Mouse (Mus musculus): ENCODE data around the gene Tuba1c. TPM values are rescaled to one million over a fixed set of nuclear protein-coding genes. Genes with fewer than 3 reads are reported as not detected.
"Not testable (repeated sequence)": the region's sequence is repeated elsewhere in the genome, so short reads cannot be mapped to it uniquely, and the experiment has no call there.

Tuba1c gene
- total RNA-seq, 1 experiment: 424 TPM

- DNase-seq (ENCODE audit: low read depth, low spot score): peak; percentile 96
- Histone ChIP-seq H3K4me1 (ENCODE audit: control insufficient read depth in 2 of 2, insufficient read depth in 2 of 2, low read length in 2 of 2, poor library complexity in 1 of 2) (peaks cover 0 to 4% of the 10 kb centered on the region in 2 experiments; a peak in 1 of 4 replicates), H3K9me3 (ENCODE audit: control insufficient read depth, insufficient read depth, low read depth, low read length) (no peaks in the 10 kb centered on the region), H3K9ac (ENCODE audit: insufficient read depth, low read depth, low read length, poor library complexity, severe bottlenecking) (peak overlapping the region; percentile 93), H3K36me3 (ENCODE audit: control insufficient read depth, insufficient read depth, low read length, poor library complexity, severe bottlenecking) (peaks cover 23% of the 10 kb centered on the region), H3K4me3 (ENCODE audit: insufficient read depth in 1 of 2, low read depth in 1 of 2, low read length in 2 of 2, poor library complexity in 1 of 2, severe bottlenecking in 1 of 2) (peak overlapping the region; percentile 86 to 99), H3K27ac (ENCODE audit: insufficient read depth, low read depth, low read length, poor library complexity, severe bottlenecking) (peak overlapping the region; percentile 58)
- in situ Hi-C loops (cut with MboI; ENCODE audit: low sequenced_read_pairs in 2 of 2, unreplicated experiment in 2 of 2): loop anchor here in 1 of 2 experiments (25.0 kb wide), 1 partner anchor 287 kb away; the partner anchor contains the start of genes Wnt1 and Wnt10b
- TF ChIP-seq MAFK (IDR thresholded peaks at IDR 0.05; ENCODE audit: insufficient read depth, low read depth, low read length) (no peak), HCFC1 (IDR thresholded peaks at IDR 0.05; ENCODE audit: borderline replicate concordance, insufficient read depth, low read length) (peak; percentile 21; the same call in 1 of the 2 replicates), CHD2 (IDR thresholded peaks at IDR 0.05; ENCODE audit: low read depth, low read length) (peak; percentile 95), ZC3H11A (IDR thresholded peaks at IDR 0.05; ENCODE audit: borderline replicate concordance, low read depth, low read length) (no peak), ZNF384 (IDR thresholded peaks at IDR 0.05; ENCODE audit: low read depth, low read length) (no peak)
Observed at GRCm38 (mm10) chr15:99074600-99075333, 45.1 kb downstream of the Tuba1c start.

- not testable (repeated sequence) for H3K9me3 ChIP-seq (ENCODE audit: control insufficient read depth, insufficient read depth, low read depth, low read length); DNase-seq (ENCODE audit: low read depth, low spot score); H3K4me3 ChIP-seq (ENCODE audit: insufficient read depth in 1 of 2, low read depth in 1 of 2, low read length in 2 of 2, poor library complexity in 1 of 2, severe bottlenecking in 1 of 2); H3K27ac ChIP-seq (ENCODE audit: insufficient read depth, low read depth, low read length, poor library complexity, severe bottlenecking); H3K4me1 ChIP-seq (ENCODE audit: control insufficient read depth in 2 of 2, insufficient read depth in 2 of 2, low read length in 2 of 2, poor library complexity in 1 of 2); H3K9ac ChIP-seq (ENCODE audit: insufficient read depth, low read depth, low read length, poor library complexity, severe bottlenecking)
- in situ Hi-C loops (cut with MboI; ENCODE audit: low sequenced_read_pairs in 2 of 2, unreplicated experiment in 2 of 2): loop anchor here in 1 of 2 experiments (25.0 kb wide), 1 partner anchor 289 kb away; the partner anchor contains the start of genes Wnt1 and Wnt10b
- peaks cover 30% of the 10 kb centered on the region for H3K36me3 ChIP-seq (ENCODE audit: control insufficient read depth, insufficient read depth, low read length, poor library complexity, severe bottlenecking)
Observed at GRCm38 (mm10) chr15:99076011-99076410, 46.3 kb downstream of the Tuba1c start.

GRCm38 (mm10) chr15:99078181-99078910, 48.7 kb downstream of the Tuba1c start:
- no peaks in the 10 kb centered on the region for H3K9me3 ChIP-seq (ENCODE audit: control insufficient read depth, insufficient read depth, low read depth, low read length)
- no peak for DNase-seq (ENCODE audit: low read depth, low spot score)
- TF ChIP-seq MAFK (IDR thresholded peaks at IDR 0.05; ENCODE audit: insufficient read depth, low read depth, low read length) (no peak), HCFC1 (IDR thresholded peaks at IDR 0.05; ENCODE audit: borderline replicate concordance, insufficient read depth, low read length) (no peak), ZC3H11A (IDR thresholded peaks at IDR 0.05; ENCODE audit: borderline replicate concordance, low read depth, low read length) (no peak), ZNF384 (IDR thresholded peaks at IDR 0.05; ENCODE audit: low read depth, low read length) (no peak), CHD2 (IDR thresholded peaks at IDR 0.05; ENCODE audit: low read depth, low read length) (no peak)
- H3K9ac ChIP-seq (ENCODE audit: insufficient read depth, low read depth, low read length, poor library complexity, severe bottlenecking): no peak overlapping the region
- H3K36me3 ChIP-seq (ENCODE audit: control insufficient read depth, insufficient read depth, low read length, poor library complexity, severe bottlenecking): peaks cover 49% of the 10 kb centered on the region
- no peak overlapping the region for H3K4me3 ChIP-seq (ENCODE audit: insufficient read depth in 1 of 2, low read depth in 1 of 2, low read length in 2 of 2, poor library complexity in 1 of 2, severe bottlenecking in 1 of 2)
- peaks cover 0 to 7% of the 10 kb centered on the region in 2 experiments; a peak in 2 of 4 replicates for H3K4me1 ChIP-seq (ENCODE audit: control insufficient read depth in 2 of 2, insufficient read depth in 2 of 2, low read length in 2 of 2, poor library complexity in 1 of 2)
- H3K27ac ChIP-seq (ENCODE audit: insufficient read depth, low read depth, low read length, poor library complexity, severe bottlenecking): no peak overlapping the region
- in situ Hi-C loops (cut with MboI; ENCODE audit: low sequenced_read_pairs in 2 of 2, unreplicated experiment in 2 of 2): loop anchor here in 1 of 2 experiments (25.0 kb wide), 1 partner anchor 291 kb away; the partner anchor contains the start of genes Wnt1 and Wnt10b

GRCm38 (mm10) chr15:99079804-99080203, 50.1 kb downstream of the Tuba1c start:
- in situ Hi-C loops (cut with MboI; ENCODE audit: low sequenced_read_pairs in 2 of 2, unreplicated experiment in 2 of 2): loop anchor here in 1 of 2 experiments (25.0 kb wide), 1 partner anchor 293 kb away; the partner anchor contains the start of genes Wnt1 and Wnt10b
- Histone ChIP-seq H3K4me1 (ENCODE audit: control insufficient read depth in 2 of 2, insufficient read depth in 2 of 2, low read length in 2 of 2, poor library complexity in 1 of 2) (peaks cover 0 to 9% of the 10 kb centered on the region in 2 experiments; a peak in 2 of 4 replicates), H3K27ac (ENCODE audit: insufficient read depth, low read depth, low read length, poor library complexity, severe bottlenecking) (no peak overlapping the region), H3K4me3 (ENCODE audit: insufficient read depth in 1 of 2, low read depth in 1 of 2, low read length in 2 of 2, poor library complexity in 1 of 2, severe bottlenecking in 1 of 2) (no peak overlapping the region), H3K9me3 (ENCODE audit: control insufficient read depth, insufficient read depth, low read depth, low read length) (no peaks in the 10 kb centered on the region), H3K36me3 (ENCODE audit: control insufficient read depth, insufficient read depth, low read length, poor library complexity, severe bottlenecking) (peaks cover 49% of the 10 kb centered on the region), H3K9ac (ENCODE audit: insufficient read depth, low read depth, low read length, poor library complexity, severe bottlenecking) (no peak overlapping the region)
- DNase-seq (ENCODE audit: low read depth, low spot score): no peak
- TF ChIP-seq HCFC1 (IDR thresholded peaks at IDR 0.05; ENCODE audit: borderline replicate concordance, insufficient read depth, low read length) (no peak), MAFK (IDR thresholded peaks at IDR 0.05; ENCODE audit: insufficient read depth, low read depth, low read length) (no peak), ZNF384 (IDR thresholded peaks at IDR 0.05; ENCODE audit: low read depth, low read length) (no peak), CHD2 (IDR thresholded peaks at IDR 0.05; ENCODE audit: low read depth, low read length) (no peak)

All from ES-E14 (cell line).